Mouse (Mus musculus): ENCODE measurements around the gene Kcnc3.

Gene Kcnc3

GRCm38 (mm10) chr7:44596996-44597538 is 6.6 kb downstream of the Kcnc3 start:
- no peak for DNase-seq (ENCODE audit: low spot score in 2 of 2)

GRCm38 (mm10) chr7:44597666-44598065 is 7.2 kb downstream of the Kcnc3 start:
- no peak for DNase-seq (ENCODE audit: low spot score in 2 of 2)

- DNase-seq (ENCODE audit: low spot score in 2 of 2): no peak
Observed at GRCm38 (mm10) chr7:44598336-44598735, 7.9 kb downstream of the Kcnc3 start.

GRCm38 (mm10) chr7:44600691-44601262 is 10.3 kb downstream of the Kcnc3 start:
- no peak for DNase-seq (ENCODE audit: low spot score in 2 of 2)

GRCm38 (mm10) chr7:44601646-44602045 is 11.2 kb downstream of the Kcnc3 start:
- DNase-seq (ENCODE audit: low spot score in 2 of 2): no peak

- DNase-seq (ENCODE audit: low spot score in 2 of 2): no peak
Observed at GRCm38 (mm10) chr7:44602443-44602842, 12.0 kb downstream of the Kcnc3 start.

GRCm38 (mm10) chr7:44603186-44603855 is 12.9 kb downstream of the Kcnc3 start:
- DNase-seq (ENCODE audit: low spot score in 2 of 2): no peak

- DNase-seq (ENCODE audit: low spot score in 2 of 2): no peak
Observed at GRCm38 (mm10) chr7:44604139-44604606, 13.7 kb downstream of the Kcnc3 start.

- no peak for DNase-seq (ENCODE audit: low spot score in 2 of 2)
Observed at GRCm38 (mm10) chr7:44604619-44605018, 14.2 kb downstream of the Kcnc3 start.

GRCm38 (mm10) chr7:44605436-44605835 is 15.0 kb downstream of the Kcnc3 start:
- no peak for DNase-seq (ENCODE audit: low spot score in 2 of 2)

- no peak for DNase-seq (ENCODE audit: low spot score in 2 of 2)
Observed at GRCm38 (mm10) chr7:44606171-44606901, 15.9 kb downstream of the Kcnc3 start.

- DNase-seq (ENCODE audit: low spot score in 2 of 2): no peak
Observed at GRCm38 (mm10) chr7:44612192-44612591, 21.7 kb downstream of the Kcnc3 start.

- DNase-seq (ENCODE audit: low spot score in 2 of 2): no peak
Observed at GRCm38 (mm10) chr7:44614041-44614688, 23.7 kb downstream of the Kcnc3 start.

GRCm38 (mm10) chr7:44615309-44615708 is 24.8 kb downstream of the Kcnc3 start:
- DNase-seq (ENCODE audit: low spot score in 2 of 2): no peak

GRCm38 (mm10) chr7:44615987-44616386 is 25.5 kb downstream of the Kcnc3 start:
- DNase-seq (ENCODE audit: low spot score in 2 of 2): no peak

- DNase-seq (ENCODE audit: low spot score in 2 of 2): no peak
Observed at GRCm38 (mm10) chr7:44617059-44617458, 26.6 kb downstream of the Kcnc3 start.

GRCm38 (mm10) chr7:44623714-44624542 is 33.5 kb downstream of the Kcnc3 start:
- DNase-seq (ENCODE audit: low spot score in 2 of 2): no peak

GRCm38 (mm10) chr7:44624543-44624826 is 34.0 kb downstream of the Kcnc3 start:
- DNase-seq (ENCODE audit: low spot score in 2 of 2): no peak

GRCm38 (mm10) chr7:44624828-44625227 is 34.4 kb downstream of the Kcnc3 start:
- DNase-seq (ENCODE audit: low spot score in 2 of 2): no peak

GRCm38 (mm10) chr7:44625241-44626067 is 35.0 kb downstream of the Kcnc3 start:
- DNase-seq (ENCODE audit: low spot score in 2 of 2): no peak

- DNase-seq (ENCODE audit: low spot score in 2 of 2): no peak
Observed at GRCm38 (mm10) chr7:44626068-44626385, 35.6 kb downstream of the Kcnc3 start.

Data from heart, adult 9 months (tissue).